Mouse (Mus musculus) embryonic stem cell, embryonic (primary cell): ENCODE measurements around the gene Dock6.

ENCODE experiments used
- CTCF ChIA-PET, 4 experiments: fragments of 300-600 bp in 2 of 4; fragments of 350-600 bp in 2 of 4; sonication (Branson Sonifier 250); formaldehyde crosslinking; loops; one replicate each; lab custom pipeline; 2022; ENCODE audit warnings: inconsistent platforms in 2 of 4; lab: Charles Lee
- POLR2A ChIA-PET, 4 experiments: fragments of 300-600 bp in 2 of 4; fragments of 350-600 bp in 2 of 4; sonication (Branson Sonifier 250); formaldehyde crosslinking; loops; one replicate each; lab custom pipeline; 2022; ENCODE audit warnings: antibody characterized with exemption in 4 of 4, inconsistent platforms in 1 of 4; lab: Charles Lee

Gene Dock6

DNA sequence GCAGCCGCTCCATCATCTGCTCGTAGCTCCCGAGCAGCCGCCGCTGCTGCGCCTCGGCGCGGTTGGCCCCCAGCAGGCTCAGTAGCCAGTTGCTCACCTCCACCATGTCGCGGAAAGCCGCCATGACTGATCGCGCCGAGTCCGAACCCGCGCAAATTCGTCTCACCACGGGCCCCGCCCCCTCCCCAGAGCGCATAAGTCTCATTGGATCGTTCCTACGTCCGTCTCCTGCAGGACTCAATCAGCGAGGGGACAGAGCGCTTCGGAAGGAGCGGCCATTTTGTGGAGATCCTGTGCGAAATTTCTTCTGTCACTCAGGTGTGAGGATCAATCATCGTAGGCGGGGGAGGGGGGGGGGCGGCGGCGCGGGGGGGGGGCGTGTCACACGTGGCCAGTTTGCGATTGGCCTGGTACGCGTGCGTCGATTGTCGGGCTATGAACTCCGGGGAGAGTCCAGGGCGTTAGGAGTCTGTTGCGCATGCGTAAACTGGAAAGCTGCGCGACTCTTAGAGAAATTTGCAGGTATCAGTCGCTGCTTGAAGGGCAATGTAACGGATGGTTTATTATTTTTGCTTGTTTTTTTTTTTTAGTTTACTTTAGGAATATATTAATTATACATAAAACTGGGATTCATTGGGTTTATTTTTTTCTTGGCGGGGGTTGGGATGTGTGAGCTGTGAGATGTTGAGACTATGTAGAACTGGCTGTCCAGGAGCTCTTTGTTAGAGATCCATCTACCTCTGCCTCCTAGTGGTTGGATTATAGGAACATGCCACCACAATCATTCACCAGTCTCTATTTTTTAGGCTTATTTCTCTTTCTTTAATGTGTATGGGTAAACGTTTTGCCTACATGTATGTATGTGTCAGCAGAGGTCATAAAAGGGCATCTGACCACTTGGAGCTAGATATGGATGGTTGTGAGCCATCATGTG lies 92.0 kb downstream of the Dock6 start, which contains the start of gene Spc24:
Spc24 (minus strand) TSS at position 149 of the 934 bp plus-strand sequence.
- ChIA-PET CTCF (interaction anchor here (0.5 to 3.9 kb wide), 36 partner anchors 8 to 447 kb away, joined by 3 to 35 read pairs (median 4); partner anchors contain the start of genes Ldlr (in 2 of the 4), Carm1 (in 1 of the 4) and Kank2 (in 1 of the 4)), POLR2A (interaction anchor here (0.6 to 49.8 kb wide), 85 partner anchors 2 to 669 kb away, joined by 3 to 1056 read pairs (median 4); partner anchors contain the start of genes Kank2 (in 3 of the 4), Ldlr (in 3 of the 4), Carm1 (in 2 of the 4) and Ccdc159 (in 2 of the 4))

DNA sequence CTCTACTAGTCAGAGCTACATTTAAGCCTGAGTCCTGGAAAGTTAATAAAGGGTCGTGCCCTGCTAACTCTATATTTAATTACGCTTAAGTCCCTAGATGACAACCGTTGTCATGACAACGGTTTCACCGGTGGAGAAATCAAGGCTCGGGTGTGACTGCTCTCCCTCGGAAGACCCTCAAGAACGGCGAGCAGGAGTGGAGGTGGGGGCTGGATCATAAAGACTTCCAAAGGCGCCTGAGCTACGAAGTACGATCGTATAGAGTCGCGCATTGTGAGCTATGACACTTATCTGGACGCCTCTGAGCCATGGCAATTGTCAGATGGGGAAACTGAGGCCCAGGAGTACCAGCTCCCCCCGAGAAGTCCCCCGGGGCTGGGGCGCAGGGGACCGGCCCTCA lies 92.7 kb downstream of the Dock6 start:
- CTCF ChIA-PET: interaction anchor here (0.9 to 3.9 kb wide), 12 partner anchors 11 to 161 kb away, joined by 3 to 35 read pairs (median 6); partner anchors contain the start of genes Kank2 (in 1 of the 4) and Ldlr (in 1 of the 4)
- POLR2A ChIA-PET: interaction anchor here (0.7 to 49.8 kb wide), 44 partner anchors 4 to 450 kb away, joined by 3 to 1056 read pairs (median 5); partner anchors contain the start of genes Ldlr (in 3 of the 4), Kank2 (in 2 of the 4), Smarca4 (in 2 of the 4) and Carm1 (in 1 of the 4)

DNA sequence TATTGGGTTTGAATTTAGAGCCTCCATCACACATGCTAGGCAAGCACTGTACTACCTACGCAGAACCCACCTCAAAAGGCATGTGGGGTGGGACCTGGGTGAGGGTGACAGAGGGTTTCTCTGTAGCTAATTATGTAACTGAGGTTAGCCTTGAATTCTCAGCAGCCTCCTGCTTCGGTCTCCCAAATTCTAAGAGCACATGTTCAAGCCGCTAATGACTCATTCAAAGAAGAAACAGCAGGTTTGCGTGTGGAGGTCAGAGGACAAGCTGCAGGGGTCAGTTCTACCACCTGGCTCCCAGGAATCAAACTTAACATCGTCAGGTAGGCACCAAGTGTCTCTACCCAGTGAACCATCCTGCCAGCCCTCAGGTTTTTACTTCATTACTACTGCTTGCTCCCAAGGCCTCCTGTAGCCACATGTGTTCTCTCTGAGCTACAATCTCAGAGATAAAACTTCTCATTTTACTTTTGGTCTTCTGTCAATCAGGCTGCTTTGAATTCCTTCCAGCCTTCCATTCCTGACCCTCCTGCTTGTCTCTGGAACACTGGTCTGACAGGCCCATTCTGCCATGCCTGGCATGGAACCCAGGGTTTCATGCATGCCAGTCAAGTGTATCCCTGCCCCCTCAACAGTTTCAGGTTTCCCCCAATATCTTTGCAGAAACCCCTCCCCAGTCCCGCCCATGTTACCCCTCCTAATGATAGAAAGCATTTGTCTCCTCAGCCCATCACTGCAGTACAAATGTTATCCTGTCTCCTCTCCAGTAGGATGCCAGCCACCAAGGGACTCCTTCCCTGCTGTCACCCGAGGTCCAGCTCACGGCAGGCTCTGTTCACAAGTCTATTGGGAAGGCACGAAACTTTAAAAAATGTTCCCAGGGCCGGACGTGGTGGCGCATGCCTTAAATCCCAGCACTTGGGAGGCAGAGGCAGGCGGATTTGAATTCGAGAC lies 93.6 kb downstream of the Dock6 start:
- ChIA-PET POLR2A (interaction anchor here in 3 of 4 experiments (0.6 to 49.8 kb wide), 27 partner anchors 5 to 450 kb away, joined by 3 to 1056 read pairs (median 6); partner anchors contain the start of genes Ldlr (in 3 of the 3), Kank2 (in 2 of the 3), Smarca4 (in 1 of the 3) and Spc24 (in 1 of the 3)), CTCF (interaction anchor here in 3 of 4 experiments (0.9 to 3.9 kb wide), 3 partner anchors 46 kb away, joined by 3 to 35 read pairs (median 4); no protein-coding TSS in a partner anchor)

DNA sequence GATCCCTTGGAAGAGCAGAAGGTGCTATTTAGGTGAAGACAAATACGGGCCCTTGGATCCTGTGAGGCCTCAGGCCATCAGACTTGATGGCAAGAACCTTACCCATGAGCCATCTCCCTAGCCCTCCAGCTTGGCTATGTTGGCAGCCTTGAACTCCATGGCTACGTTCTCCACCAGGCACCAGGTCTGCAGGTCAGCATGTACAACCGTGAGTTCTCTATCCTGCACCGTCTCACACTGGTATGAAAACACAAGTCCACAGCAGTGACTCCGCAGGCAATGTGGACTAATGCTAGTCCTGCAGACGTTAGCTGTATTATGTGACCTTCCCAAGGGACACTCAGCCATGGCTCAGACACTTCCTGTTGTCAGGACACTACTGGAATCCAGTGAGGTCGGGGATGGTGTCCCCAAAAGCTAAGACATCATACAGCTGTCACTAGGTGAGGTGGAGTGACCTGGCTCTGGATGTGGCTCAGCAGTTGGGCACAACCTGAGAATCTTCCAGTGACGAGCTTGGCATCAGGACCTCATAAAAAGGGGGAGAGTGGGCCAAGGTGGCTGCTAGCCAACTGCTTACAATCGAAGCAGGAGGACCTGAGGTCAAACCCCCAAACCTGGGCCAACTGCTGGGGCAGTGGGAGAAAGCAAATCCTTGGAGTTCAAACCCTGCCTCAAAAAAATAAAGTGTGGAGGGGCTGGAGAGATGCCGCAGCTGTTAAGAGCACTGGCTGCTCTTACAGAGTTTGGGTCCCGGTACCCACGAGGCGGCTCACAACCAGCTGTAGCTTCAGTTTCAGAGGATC lies 97.7 kb downstream of the Dock6 start:
- ChIA-PET POLR2A (interaction anchor here (0.5 to 34.0 kb wide), 17 partner anchors 9 to 202 kb away, joined by 3 to 1056 read pairs (median 5); partner anchors contain the start of genes Ldlr (in 3 of the 4), Kank2 (in 2 of the 4) and Spc24 (in 1 of the 4)), CTCF (interaction anchor here in 3 of 4 experiments (0.5 to 1.3 kb wide), 6 partner anchors 15 to 153 kb away, joined by 3 to 6 read pairs (median 3); no protein-coding TSS in a partner anchor)

DNA sequence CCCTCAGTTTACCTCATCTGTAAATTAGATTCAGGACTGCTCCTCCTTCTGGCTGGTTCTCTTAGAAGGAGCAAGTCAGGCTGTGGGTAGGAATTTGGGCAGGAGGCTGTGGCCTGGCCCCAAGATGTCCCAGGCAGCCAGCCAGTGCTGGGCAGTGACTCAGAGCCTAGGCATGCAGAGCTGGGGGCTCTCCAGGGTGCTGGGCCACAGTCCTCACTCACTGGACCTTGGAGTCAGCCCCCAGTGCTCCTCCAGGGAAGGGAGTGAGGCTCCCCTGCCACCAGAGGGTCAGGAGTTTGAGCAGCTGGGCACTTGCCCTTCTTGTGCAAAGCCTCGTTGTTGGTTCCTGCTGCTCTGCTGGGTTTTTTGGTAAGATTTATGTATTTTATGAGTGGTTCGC lies 98.4 kb downstream of the Dock6 start:
- POLR2A ChIA-PET: interaction anchor here (0.5 to 34.0 kb wide), 18 partner anchors 8 to 210 kb away, joined by 3 to 1056 read pairs (median 5); partner anchors contain the start of genes Kank2 (in 3 of the 4), Ldlr (in 3 of the 4) and Spc24 (in 1 of the 4)
- CTCF ChIA-PET: interaction anchor here in 3 of 4 experiments (0.5 to 2.7 kb wide), 7 partner anchors 14 to 82 kb away, joined by 3 to 17 read pairs (median 4); no protein-coding TSS in a partner anchor

DNA sequence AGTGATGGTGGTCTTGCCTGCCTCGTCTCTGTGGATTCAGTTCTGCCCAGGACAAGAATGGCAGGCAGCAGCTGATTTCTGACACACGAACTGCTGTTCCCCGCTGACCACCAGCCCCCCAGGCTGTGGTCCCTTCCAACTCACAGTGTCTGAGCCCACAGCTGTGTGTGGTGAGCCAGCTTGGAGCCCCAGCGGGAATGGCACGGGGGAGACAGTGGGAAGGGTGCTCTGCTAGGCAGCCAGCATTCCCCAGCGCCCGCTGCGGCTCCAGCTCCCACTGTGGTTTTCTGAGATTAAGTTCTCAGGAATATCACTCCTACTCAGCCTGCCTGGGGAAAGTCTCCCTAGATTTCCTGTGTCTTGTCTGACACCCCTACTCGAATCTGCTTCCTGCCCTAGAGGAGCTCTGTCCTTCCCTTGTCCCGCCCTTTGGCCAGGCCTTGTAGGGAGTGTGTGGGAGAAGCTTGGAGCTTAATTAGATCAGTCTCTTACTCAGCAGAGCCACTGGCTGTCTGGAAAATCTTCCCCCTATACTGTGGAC lies 100.1 kb downstream of the Dock6 start:
- CTCF ChIA-PET: interaction anchor here (0.6 to 2.7 kb wide), 22 partner anchors 8 to 151 kb away, joined by 3 to 17 read pairs (median 4); no protein-coding TSS in a partner anchor
- POLR2A ChIA-PET: interaction anchor here (0.5 to 34.0 kb wide), 42 partner anchors 8 to 723 kb away, joined by 3 to 1056 read pairs (median 4); partner anchors contain the start of genes Kank2 (in 3 of the 4), Ldlr (in 3 of the 4), Ccdc159 (in 1 of the 4) and Icam4 (in 1 of the 4)

DNA sequence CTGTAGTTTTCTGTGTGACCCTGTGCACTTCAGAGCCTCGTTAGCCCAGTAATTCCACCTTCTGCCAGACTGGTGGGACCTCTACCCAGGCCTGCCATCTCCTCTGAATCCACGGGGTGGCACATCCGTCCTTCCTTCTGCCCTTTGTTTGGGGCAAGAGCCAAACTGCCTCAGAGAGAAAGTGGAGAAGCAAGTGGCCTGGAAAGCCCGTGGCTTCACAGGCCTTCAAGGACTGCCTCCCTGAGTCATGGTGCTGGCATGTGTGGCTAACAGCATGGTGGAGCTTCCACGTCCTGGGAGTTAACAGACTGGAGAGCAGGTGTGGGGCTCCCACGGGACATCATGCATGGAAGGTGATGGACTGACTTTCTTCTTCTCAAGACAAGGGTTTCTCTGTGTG lies 101.1 kb downstream of the Dock6 start:
- POLR2A ChIA-PET: interaction anchor here in 3 of 4 experiments (0.6 to 34.0 kb wide), 13 partner anchors 10 to 54 kb away, joined by 3 to 1056 read pairs (median 8); partner anchors contain the start of genes Kank2 (in 2 of the 3), Ldlr (in 2 of the 3) and Spc24 (in 1 of the 3)
- CTCF ChIA-PET: interaction anchor here in 2 of 4 experiments (2.7 kb wide), 2 partner anchors 53 kb away, joined by 10 to 17 read pairs; no protein-coding TSS in a partner anchor

DNA sequence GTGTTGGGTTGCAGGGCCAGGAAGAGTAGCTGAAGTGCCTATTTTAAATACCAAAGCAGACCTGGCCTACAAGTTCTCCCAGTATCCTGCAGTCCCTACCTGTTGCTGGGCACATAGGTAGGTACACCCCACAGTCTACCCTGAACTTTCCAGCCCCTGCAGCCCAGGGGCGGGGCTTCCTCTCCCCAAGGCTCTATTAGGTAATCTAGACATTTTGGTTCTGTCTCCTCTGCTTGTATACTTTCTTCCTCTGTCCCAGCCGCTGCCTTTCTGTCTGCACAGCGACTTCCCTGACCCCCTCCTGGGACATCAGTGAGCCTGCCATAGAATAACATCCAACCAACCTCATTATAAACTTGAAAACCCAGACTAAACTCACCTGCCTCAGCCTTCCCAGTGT lies 102.1 kb downstream of the Dock6 start:
- POLR2A ChIA-PET: interaction anchor here in 3 of 4 experiments (0.5 to 34.0 kb wide), 18 partner anchors 9 to 127 kb away, joined by 3 to 1056 read pairs (median 6); partner anchors contain the start of genes Ldlr (in 3 of the 3), Spc24 (in 3 of the 3) and Kank2 (in 2 of the 3)
- CTCF ChIA-PET: interaction anchor here (0.6 to 1.4 kb wide), 6 partner anchors 10 to 406 kb away, joined by 4 to 10 read pairs (median 5); no protein-coding TSS in a partner anchor
